Mouse (Mus musculus): Measurements from ENCODE around the gene Tbcd. TPM values are rescaled to one million over a fixed set of nuclear protein-coding genes. Genes with fewer than 3 reads are reported as not detected.

The Tbcd gene
- total and polyA plus RNA-seq, 3 experiments: 10.6 to 17.4 (median 11.4) TPM

DNA sequence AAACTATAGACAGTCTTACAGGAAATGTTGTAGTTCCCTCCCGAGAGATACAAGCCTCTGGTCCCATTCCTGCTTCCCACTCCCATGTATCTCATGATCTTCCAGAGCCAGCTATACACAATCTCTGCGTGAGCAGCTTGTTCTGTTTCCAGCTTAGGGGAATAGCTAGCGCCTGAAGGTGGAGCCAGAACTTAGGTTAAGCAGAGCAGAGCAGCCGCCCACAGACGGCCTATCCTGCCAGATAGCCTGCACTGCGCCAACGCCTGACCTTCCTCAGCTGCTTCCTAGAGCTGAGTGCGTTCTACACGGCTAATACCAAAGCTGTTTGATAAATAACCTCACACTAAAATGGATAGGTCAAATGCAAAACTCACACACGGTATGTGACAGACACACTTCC lies 198.2 kb downstream of the Tbcd start:
- Histone ChIP-seq H3K79me2 (replicated peaks; ENCODE audit: control insufficient read depth, insufficient read depth, low read length) (no peaks in the 10 kb centered on the region), H3K9ac (ENCODE audit: low read depth, low read length) (no peak overlapping the region), H3K27me3 (ENCODE audit: control insufficient read depth, insufficient read depth, low read length) (no peaks in the 10 kb centered on the region), H3K36me3 (ENCODE audit: control insufficient read depth, insufficient read depth, low read length) (no peaks in the 10 kb centered on the region), H3K4me1 (ENCODE audit: control insufficient read depth, insufficient read depth, low read length) (peaks cover 3% of the 10 kb centered on the region), H3K4me3 (no peak overlapping the region), H3K27ac (no peak overlapping the region)
- intact Hi-C loops (cut with DNase I): loop anchor here (5.0 kb wide), 1 partner anchor 52 kb away; the partner anchor contains the start of gene Metrnl
- TF ChIP-seq POLR2A (IDR thresholded peaks at IDR 0.05; ENCODE audit: insufficient read depth, low read depth, low read length) (no peak), EP300 (IDR thresholded peaks at IDR 0.05; ENCODE audit: insufficient read depth, low read depth, low read length) (peak; percentile 60; the same call in 1 of the 2 replicates), CTCF (IDR thresholded peaks at IDR 0.05) (peak; percentile 68)
- 26% methylated on average over 10 of the region's 10 CpGs for WGBS
- DNase-seq: peak; percentile 64 to 71

DNA sequence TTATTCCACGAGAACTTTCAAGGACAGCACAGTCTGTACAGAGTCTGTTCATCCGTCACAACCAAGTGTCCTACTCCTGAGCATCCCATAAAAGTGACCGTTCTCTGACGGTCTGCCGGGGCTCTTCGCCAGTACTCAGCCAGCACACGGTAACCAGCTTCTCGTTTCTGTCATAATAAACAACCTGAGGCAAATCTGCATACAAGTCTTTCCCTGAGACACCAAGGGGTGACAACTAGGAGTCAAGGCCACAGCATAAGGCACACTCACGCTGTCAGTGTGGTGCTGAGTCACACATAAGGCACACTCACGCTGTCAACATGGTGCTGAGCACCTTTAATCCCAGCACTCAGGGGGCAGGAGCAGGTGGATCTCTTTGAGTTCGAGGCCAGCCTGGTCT lies 198.9 kb downstream of the Tbcd start:
- H3K27ac ChIP-seq: no peak overlapping the region
- DNase-seq: no peak
- peaks cover 8% of the 10 kb centered on the region for H3K4me1 ChIP-seq (ENCODE audit: control insufficient read depth, insufficient read depth, low read length)
- H3K79me2 ChIP-seq (replicated peaks; ENCODE audit: control insufficient read depth, insufficient read depth, low read length): no peaks in the 10 kb centered on the region
- H3K9ac ChIP-seq (ENCODE audit: low read depth, low read length): no peak overlapping the region
- TF ChIP-seq POLR2A (IDR thresholded peaks at IDR 0.05; ENCODE audit: insufficient read depth, low read depth, low read length) (no peak), EP300 (IDR thresholded peaks at IDR 0.05; ENCODE audit: insufficient read depth, low read depth, low read length) (no peak)
- intact Hi-C loops (cut with DNase I): loop anchor here (5.0 kb wide), 1 partner anchor 52 kb away; the partner anchor contains the start of gene Metrnl
- 94% methylated on average over 11 of the region's 11 CpGs for WGBS
- no peak overlapping the region for H3K4me3 ChIP-seq
- no peaks in the 10 kb centered on the region for H3K36me3 ChIP-seq (ENCODE audit: control insufficient read depth, insufficient read depth, low read length)
- H3K27me3 ChIP-seq (ENCODE audit: control insufficient read depth, insufficient read depth, low read length): no peaks in the 10 kb centered on the region

DNA sequence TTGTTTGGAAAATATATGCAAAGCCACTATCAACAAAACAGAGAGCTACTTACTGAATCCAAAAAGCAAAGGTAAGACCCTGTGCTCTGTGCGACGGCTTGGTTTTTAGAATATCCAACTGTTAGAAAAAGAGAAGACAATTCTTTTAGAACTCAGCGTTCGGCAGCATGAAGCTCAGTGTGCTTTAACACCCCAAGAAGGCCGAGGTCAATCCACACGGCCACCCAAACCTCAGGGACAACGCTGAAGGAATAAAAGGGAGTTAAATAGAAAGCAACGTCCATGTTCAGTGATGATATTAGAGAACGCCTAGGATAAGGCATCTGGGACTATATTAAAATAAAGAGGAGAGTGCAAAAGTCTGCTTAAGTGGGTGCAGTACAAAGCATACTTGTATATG lies 199.8 kb downstream of the Tbcd start:
- WGBS: 92% methylated on average over 9 of the region's 9 CpGs
- intact Hi-C loops (cut with DNase I): loop anchor here (5.0 kb wide), 1 partner anchor 51 kb away; the partner anchor contains the start of gene Metrnl
- H3K4me3 ChIP-seq: no peak overlapping the region
- no peaks in the 10 kb centered on the region for H3K36me3 ChIP-seq (ENCODE audit: control insufficient read depth, insufficient read depth, low read length)
- no peaks in the 10 kb centered on the region for H3K79me2 ChIP-seq (replicated peaks; ENCODE audit: control insufficient read depth, insufficient read depth, low read length)
- no peak for DNase-seq
- TF ChIP-seq POLR2A (IDR thresholded peaks at IDR 0.05; ENCODE audit: insufficient read depth, low read depth, low read length) (no peak), CTCF (IDR thresholded peaks at IDR 0.05) (no peak), EP300 (IDR thresholded peaks at IDR 0.05; ENCODE audit: insufficient read depth, low read depth, low read length) (no peak)
- H3K27me3 ChIP-seq (ENCODE audit: control insufficient read depth, insufficient read depth, low read length): no peaks in the 10 kb centered on the region
- peaks cover 8% of the 10 kb centered on the region for H3K4me1 ChIP-seq (ENCODE audit: control insufficient read depth, insufficient read depth, low read length)
- no peak overlapping the region for H3K9ac ChIP-seq (ENCODE audit: low read depth, low read length)
- no peak overlapping the region for H3K27ac ChIP-seq

DNA sequence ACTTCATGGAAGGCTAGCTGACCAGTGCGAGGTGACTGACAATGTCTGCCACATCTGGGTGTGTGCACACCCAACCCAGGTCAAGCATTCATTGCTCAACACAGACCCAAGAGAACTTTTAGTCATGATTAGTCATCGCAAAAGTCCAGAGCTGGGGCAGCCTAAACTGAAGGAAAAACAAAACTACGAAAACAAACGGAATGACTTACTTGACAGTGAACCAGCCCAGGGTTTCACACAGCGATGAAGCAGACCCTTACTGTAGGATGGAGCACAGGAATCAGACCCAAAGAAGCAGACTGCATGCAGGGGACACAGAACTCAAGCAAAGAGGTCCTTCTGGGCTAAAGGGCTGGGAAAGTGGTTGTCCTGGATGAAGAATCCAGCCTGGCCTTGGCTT lies 200.2 kb downstream of the Tbcd start:
- Histone ChIP-seq H3K4me1 (ENCODE audit: control insufficient read depth, insufficient read depth, low read length) (peaks cover 8% of the 10 kb centered on the region), H3K27me3 (ENCODE audit: control insufficient read depth, insufficient read depth, low read length) (no peaks in the 10 kb centered on the region), H3K9ac (ENCODE audit: low read depth, low read length) (no peak overlapping the region), H3K4me3 (no peak overlapping the region), H3K79me2 (replicated peaks; ENCODE audit: control insufficient read depth, insufficient read depth, low read length) (no peaks in the 10 kb centered on the region), H3K36me3 (ENCODE audit: control insufficient read depth, insufficient read depth, low read length) (no peaks in the 10 kb centered on the region), H3K27ac (peak overlapping the region; percentile 70)
- peak; percentile 54 for DNase-seq
- TF ChIP-seq POLR2A (IDR thresholded peaks at IDR 0.05; ENCODE audit: insufficient read depth, low read depth, low read length) (no peak), EP300 (IDR thresholded peaks at IDR 0.05; ENCODE audit: insufficient read depth, low read depth, low read length) (no peak), CTCF (IDR thresholded peaks at IDR 0.05) (no peak)
- 80% methylated on average over 5 of the region's 5 CpGs for WGBS
- intact Hi-C loops (cut with DNase I): loop anchor here (1.0 to 5.0 kb wide), 2 partner anchors 50 to 156 kb away; partner anchors contain the start of gene Metrnl

DNA sequence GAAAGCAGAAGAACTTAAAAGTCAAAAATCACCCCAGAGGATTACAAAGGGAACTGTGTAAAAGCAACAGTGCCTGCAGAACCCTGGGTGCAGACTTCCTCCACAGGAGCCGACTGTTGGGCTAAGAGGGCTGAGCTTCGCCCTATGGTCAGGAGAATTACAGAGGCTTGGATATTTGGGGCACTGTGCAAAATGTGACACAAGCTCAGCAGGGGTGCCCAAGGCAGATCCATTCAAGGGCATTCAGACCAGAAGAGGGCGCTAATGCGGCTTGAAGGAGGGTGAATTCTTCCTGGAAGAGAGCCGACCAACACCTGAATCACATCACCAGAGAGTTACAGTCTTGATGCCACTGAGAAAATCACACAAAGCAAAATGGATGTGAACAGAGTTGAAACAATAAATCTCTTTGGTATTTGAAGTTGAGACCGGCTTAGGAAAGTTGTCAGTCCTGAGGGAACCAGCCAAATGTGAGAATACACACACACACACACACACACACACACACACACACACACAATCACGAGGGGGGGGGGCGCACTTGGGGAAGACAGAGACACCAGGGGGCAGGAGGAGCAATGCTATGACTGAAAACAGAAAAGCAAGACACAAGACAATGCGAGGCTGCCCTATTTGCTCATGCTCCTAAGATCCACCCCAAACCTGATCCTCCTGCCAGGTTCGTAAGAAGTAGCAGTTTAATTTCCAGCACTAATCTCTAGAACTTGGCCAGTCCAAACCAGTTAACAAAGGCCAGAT lies 201.0 kb downstream of the Tbcd start:
- Histone ChIP-seq H3K4me3 (no peak overlapping the region), H3K9ac (ENCODE audit: low read depth, low read length) (no peak overlapping the region), H3K4me1 (ENCODE audit: control insufficient read depth, insufficient read depth, low read length) (peaks cover 8% of the 10 kb centered on the region), H3K27ac (peak overlapping the region; percentile 70), H3K79me2 (replicated peaks; ENCODE audit: control insufficient read depth, insufficient read depth, low read length) (no peaks in the 10 kb centered on the region), H3K27me3 (ENCODE audit: control insufficient read depth, insufficient read depth, low read length) (no peaks in the 10 kb centered on the region), H3K36me3 (ENCODE audit: control insufficient read depth, insufficient read depth, low read length) (no peaks in the 10 kb centered on the region)
- TF ChIP-seq CTCF (IDR thresholded peaks at IDR 0.05) (peak; percentile 74), EP300 (IDR thresholded peaks at IDR 0.05; ENCODE audit: insufficient read depth, low read depth, low read length) (peak; percentile 53; the same call in 1 of the 2 replicates), POLR2A (IDR thresholded peaks at IDR 0.05; ENCODE audit: insufficient read depth, low read depth, low read length) (no peak)
- intact Hi-C loops (cut with DNase I): loop anchor here (1.0 to 5.0 kb wide), 2 partner anchors 50 to 156 kb away; partner anchors contain the start of gene Metrnl
- WGBS: 50% methylated on average over 10 of the region's 10 CpGs
- DNase-seq: peak; percentile 60 to 69

DNA sequence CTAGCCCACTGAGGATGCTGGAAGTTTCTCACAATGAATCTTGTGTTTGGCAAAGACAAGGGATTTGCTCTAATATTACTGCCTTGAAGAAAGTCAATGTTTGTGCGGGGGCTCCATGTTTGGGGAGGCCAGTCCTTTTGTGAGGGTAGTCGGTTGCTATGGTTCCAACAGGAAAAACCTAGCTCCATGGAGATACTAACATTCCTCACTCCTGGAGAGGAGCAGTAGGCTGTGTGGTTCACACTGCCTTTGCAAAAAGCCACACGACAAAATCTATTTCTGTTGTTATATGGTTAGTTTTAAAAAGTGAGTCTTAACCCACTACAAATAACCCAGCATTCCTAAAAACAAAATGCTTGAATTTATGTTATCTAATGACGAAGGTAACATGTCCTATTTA lies 201.9 kb downstream of the Tbcd start:
- no peak for DNase-seq
- TF ChIP-seq EP300 (IDR thresholded peaks at IDR 0.05; ENCODE audit: insufficient read depth, low read depth, low read length): no peak
- TF ChIP-seq POLR2A (IDR thresholded peaks at IDR 0.05; ENCODE audit: insufficient read depth, low read depth, low read length): no peak
- TF ChIP-seq CTCF (IDR thresholded peaks at IDR 0.05): no peak
- intact Hi-C loops (cut with DNase I): loop anchor here (5.0 kb wide), 1 partner anchor 49 kb away; the partner anchor contains the start of gene Metrnl
- Histone ChIP-seq H3K4me3 (no peak overlapping the region), H3K9ac (ENCODE audit: low read depth, low read length) (no peak overlapping the region), H3K36me3 (ENCODE audit: control insufficient read depth, insufficient read depth, low read length) (peaks cover 2% of the 10 kb centered on the region; the same call in 1 of the 2 replicates), H3K27ac (no peak overlapping the region), H3K79me2 (replicated peaks; ENCODE audit: control insufficient read depth, insufficient read depth, low read length) (no peaks in the 10 kb centered on the region), H3K4me1 (ENCODE audit: control insufficient read depth, insufficient read depth, low read length) (peaks cover 9% of the 10 kb centered on the region), H3K27me3 (ENCODE audit: control insufficient read depth, insufficient read depth, low read length) (no peaks in the 10 kb centered on the region)
- WGBS: 92% methylated on average over 4 of the region's 4 CpGs

All from heart, adult 2 months (tissue).